8 mouse cellular contexts compared by ENCODE assay signal in genomic region chr19:5273916-5274315, GRCm38 (mm10). TPM values are rescaled to one million over a fixed set of nuclear protein-coding genes. Genes with fewer than 3 reads are reported as not detected.
DNase-seq lines count a peak whose midpoint lies in the region; ATAC-seq and TF ChIP-seq lines count a peak whose summit lies in the region.

No protein-coding gene starts in this region.

- H3K4me1 ChIP-seq in lung, embryonic 16.5 days (replicated peaks; ENCODE audit: control insufficient read depth, insufficient read depth, low read length) = peaks cover 18% of the 10 kb centered on the region
- H3K4me1 ChIP-seq in heart, adult 2 months (ENCODE audit: control insufficient read depth, insufficient read depth, low read length) = peaks cover 13% of the 10 kb centered on the region
- H3K4me1 ChIP-seq in limb, embryonic 11.5 days (ENCODE audit: control insufficient read depth, insufficient read depth, low read length) = peaks cover 14% of the 10 kb centered on the region
- peaks cover 16% of the 10 kb centered on the region; the same call in 1 of the 2 replicates for H3K4me1 ChIP-seq in stomach, embryonic 14.5 days (ENCODE audit: control insufficient read depth, insufficient read depth, low read length)

- H3K79me2 ChIP-seq in heart, adult 2 months (replicated peaks; ENCODE audit: control insufficient read depth, insufficient read depth, low read length) = peaks cover 4% of the 10 kb centered on the region; the same call in 1 of the 2 replicates

- DNase-seq in lung, adult 18-20 months = no peak
- DNase-seq in heart, adult 2 months = peak; percentile 38 to 57
- DNase-seq in limb, embryonic 11.5 days (ENCODE audit: low spot score) = no peak
- no peak for DNase-seq in cerebellum, postnatal 10 days
- no peak for DNase-seq in thymus, postnatal 10 days (ENCODE audit: low spot score in 2 of 2)

- no peak for TF ChIP-seq POLR2A in heart, adult 2 months (IDR thresholded peaks at IDR 0.05; ENCODE audit: insufficient read depth, low read depth, low read length)

- no peaks in the 10 kb centered on the region for H3K27me3 ChIP-seq in lung, embryonic 16.5 days (ENCODE audit: control insufficient read depth, insufficient read depth, low read depth, low read length)
- H3K27me3 ChIP-seq in heart, adult 2 months (ENCODE audit: control insufficient read depth, insufficient read depth, low read length) = no peaks in the 10 kb centered on the region
- H3K27me3 ChIP-seq in limb, embryonic 11.5 days (ENCODE audit: control insufficient read depth, insufficient read depth, low read length) = no peaks in the 10 kb centered on the region
- H3K27me3 ChIP-seq in stomach, embryonic 14.5 days (ENCODE audit: control insufficient read depth, insufficient read depth, low read length) = no peaks in the 10 kb centered on the region

- TF ChIP-seq EP300 in heart, adult 2 months (IDR thresholded peaks at IDR 0.05; ENCODE audit: insufficient read depth, low read depth, low read length) = no peak

- no peak overlapping the region; the same call in 1 of the 2 replicates for H3K4me2 ChIP-seq in lung, embryonic 16.5 days (ENCODE audit: low read depth, low read length)
- 0 out of 2 replicates have a peak overlapping the region, but pooled peaks have one; percentile 88 for H3K4me2 ChIP-seq in limb, embryonic 11.5 days (ENCODE audit: low read depth, severe bottlenecking)
- no peak overlapping the region for H3K4me2 ChIP-seq in stomach, embryonic 14.5 days (replicated peaks; ENCODE audit: low read depth, low read length)

- H3K27ac ChIP-seq in lung, embryonic 16.5 days (ENCODE audit: low read length) = peak overlapping the region; percentile 95
- H3K27ac ChIP-seq in heart, adult 2 months = peak overlapping the region; percentile 98
- H3K27ac ChIP-seq in limb, embryonic 11.5 days (replicated peaks; ENCODE audit: low read depth, low read length) = peak overlapping the region; percentile 85
- H3K27ac ChIP-seq in stomach, embryonic 14.5 days (ENCODE audit: low read length) = peak overlapping the region; percentile 93; the same call in 1 of the 2 replicates

- H3K9me3 ChIP-seq in lung, embryonic 16.5 days (ENCODE audit: control insufficient read depth, low read length) = no peaks in the 10 kb centered on the region
- no peaks in the 10 kb centered on the region for H3K9me3 ChIP-seq in limb, embryonic 11.5 days (ENCODE audit: control insufficient read depth, low read length)
- H3K9me3 ChIP-seq in stomach, embryonic 14.5 days (ENCODE audit: control insufficient read depth, low read depth, low read length) = no peaks in the 10 kb centered on the region

- TF ChIP-seq CTCF in heart, adult 2 months (IDR thresholded peaks at IDR 0.05) = no peak

- 53% methylated on average over 4 of the region's 4 CpGs for whole genome bisulfite sequencing in lung, embryonic 16.5 days
- 20% methylated on average over 4 of the region's 4 CpGs for WGBS in heart, adult 2 months
- WGBS in limb, embryonic 11.5 days = 80% methylated on average over 4 of the region's 4 CpGs
- WGBS in stomach, embryonic 14.5 days = 71% methylated on average over 4 of the region's 4 CpGs

- H3K9ac ChIP-seq in lung, embryonic 16.5 days (ENCODE audit: low read length) = peak overlapping the region; percentile 91
- no peak overlapping the region for H3K9ac ChIP-seq in heart, adult 2 months (ENCODE audit: low read depth, low read length)
- H3K9ac ChIP-seq in limb, embryonic 11.5 days (ENCODE audit: low read length) = no peak overlapping the region
- peak overlapping the region; percentile 92; the same call in 1 of the 2 replicates for H3K9ac ChIP-seq in stomach, embryonic 14.5 days (replicated peaks; ENCODE audit: low read depth, low read length)

- H3K36me3 ChIP-seq in lung, embryonic 16.5 days (ENCODE audit: control insufficient read depth, insufficient read depth, low read length) = peaks cover 35% of the 10 kb centered on the region
- H3K36me3 ChIP-seq in heart, adult 2 months (ENCODE audit: control insufficient read depth, insufficient read depth, low read length) = peaks cover 18% of the 10 kb centered on the region
- H3K36me3 ChIP-seq in limb, embryonic 11.5 days (ENCODE audit: control insufficient read depth, insufficient read depth, low read length) = peaks cover 18% of the 10 kb centered on the region
- peaks cover 38% of the 10 kb centered on the region for H3K36me3 ChIP-seq in stomach, embryonic 14.5 days (ENCODE audit: control insufficient read depth, insufficient read depth, low read length)

- intact Hi-C loops in heart, adult 2 months (cut with DNase I) = loop anchor here (2.0 to 5.0 kb wide), 3 partner anchors 21 to 877 kb away; partner anchors contain the start of genes Kdm2a and Sf3b2

- H3K4me3 ChIP-seq in lung, embryonic 16.5 days (ENCODE audit: low read length) = no peak overlapping the region
- no peak overlapping the region; the same call in 1 of the 2 replicates for H3K4me3 ChIP-seq in heart, adult 2 months
- no peak overlapping the region for H3K4me3 ChIP-seq in limb, embryonic 11.5 days (ENCODE audit: low read depth, low read length)
- no peak overlapping the region for H3K4me3 ChIP-seq in stomach, embryonic 14.5 days (ENCODE audit: low read depth, low read length)

- no peak for ATAC-seq in lung, embryonic 16.5 days (ENCODE audit: low read depth)
- ATAC-seq in limb, embryonic 11.5 days (ENCODE audit: insufficient number of reproducible peaks, low FRiP score, low TSS enrichment, low read depth) = no peak
- no peak for ATAC-seq in stomach, embryonic 14.5 days (ENCODE audit: insufficient number of reproducible peaks, insufficient read depth, low FRiP score, low read depth)
- no peak for ATAC-seq in erythroblast, adult 5-6 weeks (replicated peaks; ENCODE audit: low FRiP score, poor library complexity, severe bottlenecking)

RNA-seq across cellular contexts. Expression of gene Pacs1, which starts 1.0 kb away (rescaled TPM):
- polyA plus RNA-seq in lung, embryonic 16.5 days (2015; fragmentation: Nextera tagmentation; extraction: Ambion mirVana) = 16.5 and 21.0 TPM in 2 replicates
- 10 to 100 TPM; 20.8 to 21.6 TPM for total RNA-seq in heart, adult 2 months (2021)
- polyA plus RNA-seq in heart, adult 2 months (2012; rRNA removed) = 25.7 and 28.5 TPM in 2 replicates
- polyA plus RNA-seq in limb, embryonic 11.5 days (2014; fragmentation: Nextera tagmentation; extraction: Ambion mirVana) = 29.3 and 34.2 TPM in 2 replicates
- polyA plus RNA-seq in stomach, embryonic 14.5 days (2014; fragmentation: Nextera tagmentation; extraction: Ambion mirVana) = 23.5 and 23.7 TPM in 2 replicates
- 7.7 and 8.1 TPM in 2 replicates for total RNA-seq in erythroblast, adult 5-6 weeks (2015; ENCODE audit: low replicate concordance)
- 5.3 and 7.0 TPM in 2 replicates for total RNA-seq in erythroblast, adult 5-6 weeks (2017; ENCODE audit: low replicate concordance)

RNA-seq across cellular contexts. Expression of gene Sf3b2, which starts 21.3 kb away (rescaled TPM):
- 322 TPM in 2 replicates for polyA plus RNA-seq in lung, embryonic 16.5 days (2015; fragmentation: Nextera tagmentation; extraction: Ambion mirVana)
- 100 to 1,000 TPM; 103 to 121 TPM for total RNA-seq in heart, adult 2 months (2021)
- 83.1 and 94.5 TPM in 2 replicates for polyA plus RNA-seq in heart, adult 2 months (2012; rRNA removed)
- 405 and 414 TPM in 2 replicates for polyA plus RNA-seq in limb, embryonic 11.5 days (2014; fragmentation: Nextera tagmentation; extraction: Ambion mirVana)
- 325 and 343 TPM in 2 replicates for polyA plus RNA-seq in stomach, embryonic 14.5 days (2014; fragmentation: Nextera tagmentation; extraction: Ambion mirVana)
- total RNA-seq in erythroblast, adult 5-6 weeks (2015; ENCODE audit: low replicate concordance) = 38.5 and 55.0 TPM in 2 replicates
- 59.6 and 76.3 TPM in 2 replicates for total RNA-seq in erythroblast, adult 5-6 weeks (2017; ENCODE audit: low replicate concordance)

RNA-seq across cellular contexts. Expression of gene Gal3st3, which starts 24.2 kb away (rescaled TPM):
- polyA plus RNA-seq in lung, embryonic 16.5 days (2015; fragmentation: Nextera tagmentation; extraction: Ambion mirVana) = 1.4 and 2.0 TPM in 2 replicates
- total RNA-seq in heart, adult 2 months (2021) = 10 to 100 TPM; 27.2 to 29.9 TPM
- polyA plus RNA-seq in heart, adult 2 months (2012; rRNA removed) = 35.5 and 36.1 TPM in 2 replicates
- polyA plus RNA-seq in limb, embryonic 11.5 days (2014; fragmentation: Nextera tagmentation; extraction: Ambion mirVana) = 8.6 and 8.8 TPM in 2 replicates
- polyA plus RNA-seq in stomach, embryonic 14.5 days (2014; fragmentation: Nextera tagmentation; extraction: Ambion mirVana) = 3.1 and 3.3 TPM in 2 replicates
- total RNA-seq in erythroblast, adult 5-6 weeks (2015; ENCODE audit: low replicate concordance) = not detected in 2 replicates
- total RNA-seq in erythroblast, adult 5-6 weeks (2017; ENCODE audit: low replicate concordance) = not detected in 2 replicates

Comparison
In these comparisons a context has a peak if more than half of its experiments do, and no peak if none do; other contexts are left out.
1. H3K9ac ChIP-seq: peak in lung, embryonic 16.5 days (single experiment) and stomach, embryonic 14.5 days (single experiment); none in heart, adult 2 months (single experiment) and limb, embryonic 11.5 days (single experiment).
2. DNase-seq: peak in heart, adult 2 months (2 of 2); none in lung, adult 18-20 months (0 of 2), limb, embryonic 11.5 days (single experiment), cerebellum, postnatal 10 days (0 of 2) and thymus, postnatal 10 days (0 of 2).
3. Peak in every context shown above with its lines, with median percentiles within 50 percentile points of each other: H3K27ac ChIP-seq.